Mouse (Mus musculus) adrenal gland, postnatal 4 days (tissue): ENCODE data around the gene Tecpr2. TPM values are rescaled to one million over a fixed set of nuclear protein-coding genes. Genes with fewer than 3 reads are reported as not detected.

Experiments used
- DNase-seq, 2 experiments: peaks; one replicate each; pipeline ENCODE4 v3.0.0; 2021 to 2022; ENCODE audit warnings: low spot score in 2 of 2, mixed read lengths in 2 of 2
- total RNA-seq, 2 experiments: library from RNA; stranded (reverse); gene quantifications; 2 replicates each; pipeline ENCODE4 v1.2.3; 2021

Tecpr2 gene
- total RNA-seq, 2 experiments from 2014 or later = 10.4 to 11.0 TPM

GRCm38 (mm10) chr12:110861256-110861655 lies 27.8 kb upstream of the Tecpr2 start:
- DNase-seq = no peak

GRCm38 (mm10) chr12:110864008-110864407 lies 25.1 kb upstream of the Tecpr2 start:
- no peak for DNase-seq

- no peak for DNase-seq
Measured at GRCm38 (mm10) chr12:110865571-110865970, 23.5 kb upstream of the Tecpr2 start.

DNA sequence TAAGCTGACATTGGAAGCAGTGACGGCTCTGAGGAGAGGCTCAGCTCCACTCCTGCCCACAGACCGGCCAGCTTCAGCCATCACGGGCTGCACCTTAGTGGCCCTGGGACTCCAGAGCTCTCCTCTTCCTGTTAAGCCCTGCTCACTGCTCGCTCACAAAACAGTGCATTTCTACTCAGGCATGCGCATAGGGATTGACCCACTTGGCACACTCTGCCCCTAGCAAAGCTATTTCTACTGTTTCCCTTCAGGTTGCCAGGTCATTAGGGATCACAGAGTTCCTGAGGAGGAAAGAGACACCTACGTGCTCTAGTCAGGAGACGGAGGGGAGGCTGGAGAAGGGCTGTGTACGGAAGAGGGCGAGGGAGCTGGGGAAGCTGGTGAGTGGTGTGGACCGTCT lies 23.1 kb upstream of the Tecpr2 start:
- DNase-seq = no peak

- DNase-seq = no peak
Measured at GRCm38 (mm10) chr12:110870107-110870506, 19.0 kb upstream of the Tecpr2 start.

GRCm38 (mm10) chr12:110871247-110871646 lies 17.8 kb upstream of the Tecpr2 start:
- no peak for DNase-seq

GRCm38 (mm10) chr12:110875351-110875750 lies 13.7 kb upstream of the Tecpr2 start:
- DNase-seq = no peak

- DNase-seq = no peak
Measured at GRCm38 (mm10) chr12:110882291-110882690, 6.8 kb upstream of the Tecpr2 start.

DNA sequence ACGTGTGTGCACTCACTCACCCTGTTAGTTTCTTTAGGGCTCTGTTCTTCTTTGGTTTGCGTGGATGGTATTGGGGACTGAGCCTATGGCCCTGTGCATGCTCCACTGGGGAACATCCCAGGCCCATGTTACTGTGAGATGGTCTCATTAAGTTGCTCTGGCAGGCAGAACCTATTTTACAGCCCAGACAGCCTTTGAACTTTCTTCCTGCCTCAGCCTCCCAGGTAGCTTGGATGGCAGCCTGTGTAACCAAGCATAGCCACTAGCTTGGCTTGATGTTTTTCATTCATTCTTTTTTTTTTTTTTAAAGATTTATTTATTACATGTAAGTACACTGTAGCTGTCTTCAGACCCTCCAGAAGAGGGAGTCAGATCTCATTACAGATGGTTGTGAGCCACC lies 3.8 kb upstream of the Tecpr2 start:
- no peak for DNase-seq

DNA sequence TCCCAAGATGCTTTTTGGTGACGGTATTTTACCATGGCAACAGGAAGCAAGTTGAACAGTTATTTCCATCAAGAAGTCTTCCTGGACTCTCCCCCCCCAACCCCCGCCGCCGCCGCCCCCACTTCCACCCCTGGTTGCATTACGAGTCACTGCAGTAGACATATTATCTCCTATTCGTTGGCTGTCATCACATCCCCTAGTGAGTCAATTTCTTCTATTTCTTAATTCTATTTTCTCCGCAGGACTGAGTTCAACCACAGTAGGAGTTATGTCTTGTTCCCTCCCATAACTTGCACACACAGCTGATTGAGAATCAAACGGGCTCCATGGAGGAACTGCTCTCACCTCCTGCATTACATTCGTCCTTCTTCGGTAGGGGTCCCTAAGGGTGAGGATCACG lies 958 bp upstream of the Tecpr2 start:
- no peak for DNase-seq

DNA sequence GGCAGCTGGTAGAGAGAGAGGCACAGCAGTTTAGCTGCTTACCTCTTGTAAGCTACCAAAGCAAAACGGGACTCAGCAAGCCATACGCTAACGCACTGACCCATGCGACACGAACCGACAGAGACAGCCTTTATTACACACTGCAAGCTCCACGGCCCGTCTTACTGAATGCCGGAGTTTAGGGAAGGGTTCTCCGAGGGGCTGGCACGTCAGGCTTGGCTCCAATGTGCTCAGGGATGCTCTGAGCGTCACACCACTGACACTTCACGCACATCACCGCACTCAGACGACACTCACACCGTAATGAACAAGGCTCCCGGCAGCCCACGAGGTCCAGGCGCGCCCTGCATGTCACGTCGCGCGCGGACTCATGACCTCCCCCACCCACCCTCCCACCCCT lies 458 bp upstream of the Tecpr2 start:
- no peak for DNase-seq

DNA sequence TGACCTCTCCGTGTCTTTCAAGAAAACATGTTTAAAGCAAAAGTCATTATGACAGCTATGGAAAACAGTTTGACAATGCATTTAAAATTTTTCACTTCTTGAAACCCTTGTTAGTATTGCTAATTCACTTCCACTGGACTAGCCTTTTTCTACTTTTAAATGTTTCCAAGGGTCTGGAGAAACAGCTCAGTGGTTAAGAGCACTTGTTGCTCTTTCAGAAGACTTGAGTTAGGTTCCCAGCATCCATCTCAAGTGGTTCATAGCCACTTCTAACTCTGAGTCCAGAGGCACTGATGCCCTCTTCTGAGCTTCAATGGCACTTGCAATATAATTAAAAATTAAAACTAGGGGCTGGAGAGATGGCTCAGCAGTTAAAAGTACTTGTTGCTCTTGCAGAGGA lies 2.8 kb downstream of the Tecpr2 start:
- no peak for DNase-seq

DNA sequence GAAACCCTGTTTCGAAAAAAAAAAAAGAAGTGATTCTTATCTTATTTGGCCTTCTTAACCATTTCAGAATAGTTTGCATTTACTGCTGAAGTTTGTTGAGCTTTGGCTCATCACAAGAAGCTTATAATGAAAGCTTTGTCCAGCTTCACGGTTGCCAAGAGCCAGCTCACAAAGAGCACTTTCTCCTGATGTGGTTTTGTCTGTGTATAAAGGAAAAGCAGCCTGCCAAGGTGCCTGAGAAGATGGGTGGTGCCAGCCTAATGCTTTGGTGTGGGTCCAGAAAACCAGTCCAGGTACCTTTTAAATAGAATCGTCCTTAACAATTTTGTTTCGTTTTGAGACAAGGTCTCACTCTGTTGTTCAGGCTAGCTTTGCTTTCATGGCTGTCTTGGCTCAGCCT lies 13.0 kb downstream of the Tecpr2 start:
- no peak for DNase-seq

- DNase-seq = no peak
Measured at GRCm38 (mm10) chr12:110903536-110903935, 14.5 kb downstream of the Tecpr2 start.

DNA sequence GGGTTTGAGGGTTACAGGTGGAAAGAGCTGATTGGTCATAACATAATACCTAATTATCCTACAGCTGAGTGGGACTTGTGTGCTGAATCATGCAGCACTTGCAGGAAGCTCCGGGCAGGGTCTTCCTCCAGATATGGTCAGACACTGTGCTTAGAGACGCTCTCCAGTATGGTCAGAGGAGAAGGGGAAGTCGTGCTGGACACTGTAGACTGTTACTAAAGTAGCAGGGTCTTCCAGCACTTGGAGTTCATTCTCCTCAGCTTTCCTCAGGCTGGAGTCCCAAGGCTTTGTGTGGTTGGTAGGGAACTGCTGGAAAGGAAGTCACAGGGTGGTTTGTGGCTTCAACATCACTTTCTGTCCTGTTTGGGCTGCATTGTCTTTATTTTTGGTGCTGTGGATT lies 18.8 kb downstream of the Tecpr2 start:
- no peak for DNase-seq

- DNase-seq = no peak
Measured at GRCm38 (mm10) chr12:110909962-110910361, 20.9 kb downstream of the Tecpr2 start.

DNA sequence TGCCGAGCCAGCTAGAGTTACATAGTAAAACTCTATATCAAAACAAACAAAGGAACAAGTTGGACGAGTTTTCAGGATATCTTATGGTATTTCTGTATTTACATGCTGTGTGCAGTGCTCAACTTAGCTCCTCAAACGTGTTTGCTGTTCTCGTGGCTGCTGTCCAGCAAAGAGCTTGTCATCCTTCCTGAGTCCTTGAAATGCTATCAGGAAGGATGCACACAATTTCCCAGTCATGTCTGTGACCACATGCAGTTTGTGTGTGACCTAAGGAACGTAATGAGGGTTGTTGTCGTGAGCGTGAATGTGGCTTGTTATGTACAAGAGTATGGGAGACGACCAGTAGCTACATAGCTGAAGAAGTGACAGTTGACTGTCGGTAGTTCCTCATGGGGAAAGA lies 26.7 kb downstream of the Tecpr2 start:
- DNase-seq = no peak

- no peak for DNase-seq
Measured at GRCm38 (mm10) chr12:110920254-110920653, 31.2 kb downstream of the Tecpr2 start.

- no peak for DNase-seq
Measured at GRCm38 (mm10) chr12:110921572-110921971, 32.5 kb downstream of the Tecpr2 start.

GRCm38 (mm10) chr12:110932820-110933219 lies 43.8 kb downstream of the Tecpr2 start:
- DNase-seq = no peak

DNA sequence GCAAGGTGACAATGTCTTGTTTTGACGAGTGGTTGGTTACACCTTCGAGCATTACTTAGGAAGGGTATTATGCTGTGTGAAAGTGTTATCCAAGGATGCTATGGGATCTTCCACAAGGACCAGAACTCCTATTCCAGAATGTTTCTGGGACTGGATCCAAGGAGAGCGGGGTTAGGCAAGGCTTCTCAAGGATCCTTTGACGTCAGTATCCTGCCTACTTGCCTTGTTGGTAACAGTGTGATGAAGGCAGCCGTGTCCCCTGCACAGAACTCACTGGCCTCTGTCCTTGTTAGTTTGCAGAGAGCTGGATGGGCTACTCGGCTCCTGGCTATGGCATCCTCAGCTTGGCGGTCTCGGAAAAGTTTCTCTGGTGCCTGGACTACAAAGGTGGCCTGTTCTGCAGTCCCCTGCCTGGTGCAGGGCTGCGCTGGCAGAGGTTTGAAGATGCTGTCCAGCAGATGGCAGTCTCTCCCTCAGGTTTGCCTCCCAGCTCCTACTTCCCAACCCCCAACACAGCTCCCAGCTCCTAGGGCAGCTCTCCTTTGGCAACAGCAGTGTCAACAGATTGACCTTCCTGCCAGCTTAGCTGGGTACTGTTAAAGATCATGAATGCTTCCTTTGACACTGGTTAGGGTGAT lies 47.0 kb downstream of the Tecpr2 start:
- DNase-seq = peak; percentile 48 to 66

DNA sequence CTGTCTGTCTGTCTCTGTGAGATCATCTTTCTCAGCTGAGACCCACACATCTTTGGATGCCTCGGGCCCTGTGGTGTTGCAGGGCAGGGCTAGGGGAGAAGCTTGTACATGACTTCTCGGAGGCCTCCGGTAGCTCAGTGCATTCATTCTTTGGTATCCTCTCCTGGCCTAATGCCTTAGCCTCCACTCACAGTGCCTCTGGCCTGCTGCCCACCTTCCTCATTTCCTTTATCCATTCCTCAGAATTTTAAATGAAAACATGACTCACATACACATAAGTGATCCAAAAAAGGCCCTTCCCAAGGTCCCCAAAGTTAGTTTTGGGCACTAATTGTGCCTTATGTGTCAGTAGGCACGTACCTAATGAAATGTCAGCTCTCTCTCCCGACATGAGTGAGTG lies 48.4 kb downstream of the Tecpr2 start:
- DNase-seq = no peak

GRCm38 (mm10) chr12:110939385-110939784 lies 50.3 kb downstream of the Tecpr2 start:
- DNase-seq = no peak

GRCm38 (mm10) chr12:110940869-110941268 lies 51.8 kb downstream of the Tecpr2 start:
- no peak for DNase-seq
